Mouse (Mus musculus) brain, adult 2 months (tissue): Measurements from ENCODE around the gene Phf23.

Experiments
- DNase-seq: peaks from one replicate; pipeline ENCODE4 v3.0.0; 2011; ENCODE audit warnings: low read depth, low spot score

Gene Phf23

GRCm38 (mm10) chr11:69970775-69971174 is 24.8 kb upstream of the Phf23 start:
- no peak for DNase-seq

DNA sequence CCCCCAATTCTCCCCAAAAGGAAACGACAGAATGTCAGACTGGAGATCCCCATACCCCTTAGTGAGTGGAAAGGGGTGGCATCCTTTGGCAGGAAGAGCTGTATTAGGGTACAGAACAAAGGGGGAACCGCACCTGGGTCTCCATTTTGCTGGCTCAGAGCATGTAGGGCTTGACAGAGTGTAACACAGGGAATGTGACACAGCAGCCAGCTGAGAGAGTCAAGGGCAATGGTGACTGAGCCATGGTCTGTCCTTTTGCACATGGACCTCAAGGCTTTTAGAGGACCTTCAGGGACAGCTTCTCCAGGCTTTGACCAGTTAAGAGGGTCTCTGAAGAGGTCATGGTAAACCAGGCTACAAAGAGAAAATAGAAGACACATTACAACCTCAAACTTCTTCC is 20.7 kb upstream of the Phf23 start:
- DNase-seq: no peak

GRCm38 (mm10) chr11:69976271-69976670 is 19.3 kb upstream of the Phf23 start:
- no peak for DNase-seq

- no peak for DNase-seq
Measured at GRCm38 (mm10) chr11:69979827-69980195, 15.8 kb upstream of the Phf23 start.

DNA sequence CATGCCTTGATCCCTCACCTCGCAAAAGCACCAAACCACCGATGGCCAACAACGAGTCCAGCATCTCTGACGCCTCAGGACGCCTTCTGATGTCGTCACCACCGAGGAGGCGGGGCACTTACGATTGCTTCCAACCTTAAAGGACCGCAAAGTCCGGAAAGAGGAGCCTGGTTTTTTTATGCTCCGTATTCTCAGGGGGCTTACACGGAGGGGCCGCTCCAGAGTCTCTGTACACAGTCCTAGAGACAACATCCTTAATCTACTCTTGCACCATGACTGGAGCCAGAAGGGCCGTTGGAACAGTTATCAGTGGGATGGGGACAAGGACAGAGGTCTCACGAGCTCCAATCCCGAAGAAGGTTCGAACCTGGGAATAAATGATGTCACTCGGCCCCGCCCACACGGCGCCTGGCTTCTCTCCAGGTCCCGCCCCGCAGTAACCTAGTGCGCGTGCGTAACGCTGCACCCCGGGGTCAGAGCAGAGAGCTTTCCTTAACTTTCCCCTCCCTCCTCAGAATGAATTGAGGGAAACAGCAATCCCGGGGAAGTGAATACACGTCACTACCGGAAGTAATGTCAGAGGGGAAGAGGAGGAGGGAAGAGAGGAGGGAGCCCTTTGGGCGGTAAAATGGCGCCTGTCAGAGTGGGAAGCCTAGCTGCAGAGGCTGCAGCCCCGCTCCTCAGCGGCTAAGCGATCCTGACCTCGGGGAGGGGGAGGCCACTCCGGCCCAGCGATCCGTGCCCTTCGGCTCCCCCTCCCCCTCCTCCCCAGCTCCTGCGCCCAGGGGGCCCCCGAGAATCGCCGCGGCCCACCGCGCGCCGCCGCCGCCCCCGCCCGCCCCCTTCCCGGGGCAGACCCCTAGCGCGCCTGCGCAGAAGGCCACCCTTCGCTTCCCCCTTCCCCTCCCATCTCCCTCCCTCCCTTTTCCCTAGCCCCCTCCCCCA is 15.1 kb upstream of the Phf23 start:
- peak; percentile 99 for DNase-seq

DNA sequence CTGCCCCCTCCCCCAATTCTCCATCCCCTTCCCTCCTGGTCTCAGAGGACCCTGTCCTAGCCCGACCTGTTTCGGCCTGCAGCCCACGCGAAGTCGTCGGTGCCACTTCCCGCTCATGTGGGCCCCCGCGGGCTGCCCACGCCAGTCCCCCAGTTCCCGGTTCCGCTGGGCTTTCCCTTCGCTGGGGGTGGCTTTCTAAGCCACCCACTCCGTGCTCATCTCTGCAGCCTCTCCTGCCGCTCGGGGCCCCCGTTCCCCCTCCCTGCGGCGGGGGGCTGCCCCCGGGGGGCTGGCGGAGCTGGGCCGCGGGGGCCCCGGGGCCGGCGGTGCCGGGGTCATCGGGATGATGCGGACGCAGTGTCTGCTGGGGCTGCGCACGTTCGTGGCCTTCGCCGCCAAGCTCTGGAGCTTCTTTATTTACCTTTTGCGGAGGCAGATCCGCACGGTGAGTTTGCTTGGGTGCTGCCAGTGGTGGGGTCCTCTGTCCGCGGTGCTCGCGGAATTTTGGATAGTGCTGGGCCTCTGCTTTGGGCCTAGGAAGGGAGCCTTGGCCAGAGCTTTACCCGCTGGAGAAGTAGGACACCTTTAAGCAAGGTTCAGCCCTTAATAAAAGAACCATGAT is 14.3 kb upstream of the Phf23 start, which contains the start of gene Ctdnep1:
TSS of gene Ctdnep1 (plus strand) at position 16 of the 622 bp plus-strand sequence.
- no peak for DNase-seq

DNA sequence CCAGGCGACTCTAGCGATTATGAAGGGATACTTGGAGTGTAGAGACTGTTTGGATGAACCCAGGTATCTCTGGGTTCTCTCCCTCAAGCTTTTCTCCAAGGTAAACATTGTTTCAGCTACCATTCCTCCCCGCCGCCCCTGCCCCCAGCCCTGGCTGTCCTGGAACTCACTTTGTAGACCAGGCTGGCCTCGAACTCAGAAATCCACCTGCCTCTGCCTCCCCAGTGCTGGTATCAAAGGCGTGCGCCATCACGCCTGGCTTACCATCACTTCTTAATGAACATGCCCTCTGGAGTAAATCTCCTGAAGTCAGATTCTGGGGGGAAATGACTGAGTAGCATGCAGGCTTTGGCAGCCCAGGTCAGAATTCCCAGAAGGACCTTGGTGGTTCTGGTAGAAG is 13.4 kb upstream of the Phf23 start, which contains the start of gene Elp5:
TSS of gene Elp5 (minus strand) at position 293 of the 400 bp plus-strand sequence.
- no peak for DNase-seq

DNA sequence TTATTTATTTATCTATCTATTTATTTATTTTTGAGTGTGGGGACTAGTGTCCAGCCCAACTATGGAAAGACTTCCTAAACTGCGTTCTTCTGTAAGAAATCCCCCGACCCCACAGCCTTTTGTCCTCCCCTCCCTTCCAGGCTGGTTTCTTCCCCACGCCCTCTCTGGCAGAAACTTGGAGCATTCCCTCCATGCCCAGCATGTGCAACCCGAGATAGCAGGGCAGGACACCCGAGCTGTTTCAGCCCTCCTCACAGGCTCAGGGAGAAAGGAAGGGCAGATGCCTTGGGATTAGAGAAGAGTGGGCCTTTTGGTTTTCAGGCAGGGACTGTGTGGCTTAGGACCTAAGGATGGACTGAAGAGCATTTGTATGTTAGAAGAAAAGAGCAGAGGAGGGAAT is 12.7 kb upstream of the Phf23 start:
- DNase-seq: no peak

GRCm38 (mm10) chr11:69983377-69983776 is 12.2 kb upstream of the Phf23 start:
- DNase-seq: no peak

GRCm38 (mm10) chr11:69984431-69984830 is 11.1 kb upstream of the Phf23 start:
- no peak for DNase-seq

DNA sequence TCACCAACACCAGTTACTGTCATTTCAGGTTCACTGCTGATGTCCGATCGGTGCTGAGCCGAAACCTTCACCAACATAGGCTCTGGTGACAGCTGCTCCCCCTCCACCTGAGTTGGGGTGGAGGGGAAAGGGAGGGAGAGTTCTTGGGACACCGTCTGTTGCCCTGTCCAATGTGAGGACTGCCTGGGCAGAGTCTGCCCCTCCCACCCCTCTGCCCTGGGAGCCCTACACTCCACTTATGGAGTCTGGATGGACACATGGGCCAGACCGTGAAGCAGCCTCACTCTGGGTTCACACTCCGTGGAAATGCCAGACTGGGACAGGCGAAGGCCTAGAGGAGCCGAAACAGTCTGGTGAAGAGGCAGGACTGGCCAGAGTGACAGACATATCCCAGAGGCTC is 5.6 kb upstream of the Phf23 start:
- no peak for DNase-seq

GRCm38 (mm10) chr11:69990850-69991691 is 4.5 kb upstream of the Phf23 start, which contains the start of gene Gabarap:
TSS of gene Gabarap (plus strand) at chr11:69991143.
- peak; percentile 99 for DNase-seq

DNA sequence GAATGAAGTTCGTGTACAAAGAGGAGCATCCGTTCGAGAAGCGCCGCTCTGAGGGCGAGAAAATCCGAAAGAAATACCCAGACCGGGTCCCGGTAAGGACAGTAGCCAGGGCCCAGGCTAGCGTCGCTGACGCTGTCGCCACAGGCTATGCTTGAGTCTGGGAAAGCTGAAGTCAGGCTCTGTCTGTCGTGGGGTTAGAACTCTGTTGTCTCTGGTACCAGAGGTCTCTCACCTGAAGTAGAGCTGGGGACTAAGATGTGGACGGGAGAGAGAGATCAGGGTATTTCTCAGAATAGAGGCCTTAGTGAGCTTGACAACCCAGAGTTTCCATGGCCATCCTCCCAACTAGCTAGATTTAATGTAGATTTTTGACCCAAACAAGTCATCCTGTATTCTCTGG is 3.9 kb upstream of the Phf23 start:
- no peak for DNase-seq

DNA sequence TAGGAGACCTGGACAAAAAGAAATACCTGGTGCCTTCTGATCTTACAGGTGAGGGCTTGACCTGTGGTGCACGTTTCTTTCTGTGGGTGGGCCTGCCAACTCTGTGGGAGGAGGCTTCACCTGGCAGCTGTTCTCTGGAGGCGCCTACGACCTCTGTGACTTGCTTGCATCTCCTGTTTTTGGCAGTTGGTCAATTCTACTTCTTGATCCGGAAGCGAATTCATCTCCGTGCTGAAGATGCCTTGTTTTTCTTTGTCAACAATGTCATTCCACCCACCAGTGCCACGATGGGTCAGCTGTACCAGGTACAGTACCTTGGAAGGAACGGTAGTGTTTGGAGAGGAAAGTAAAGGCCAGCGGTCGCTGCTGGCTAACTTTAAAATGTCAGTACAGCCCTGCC is 3.2 kb upstream of the Phf23 start:
- no peak for DNase-seq

DNA sequence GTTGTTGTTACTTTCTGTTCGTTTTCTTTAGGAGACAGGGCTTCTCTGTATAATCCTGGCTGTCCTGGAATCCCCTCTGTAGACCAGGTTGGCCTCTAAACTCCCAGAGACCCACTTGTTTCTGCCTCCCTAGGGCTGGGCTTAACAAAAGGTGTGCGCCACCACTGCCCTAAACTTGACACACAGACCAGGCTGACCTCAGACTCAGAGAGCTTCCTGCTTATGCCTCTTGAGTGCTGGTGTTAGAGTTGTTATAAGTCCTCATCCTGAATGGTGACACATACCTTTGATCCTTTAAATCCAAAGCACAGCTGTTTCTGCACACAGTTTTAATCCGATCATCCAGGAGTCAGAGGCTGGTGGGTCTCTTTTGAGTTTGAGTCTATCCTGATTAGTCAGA is 2.6 kb upstream of the Phf23 start:
- no peak for DNase-seq

DNA sequence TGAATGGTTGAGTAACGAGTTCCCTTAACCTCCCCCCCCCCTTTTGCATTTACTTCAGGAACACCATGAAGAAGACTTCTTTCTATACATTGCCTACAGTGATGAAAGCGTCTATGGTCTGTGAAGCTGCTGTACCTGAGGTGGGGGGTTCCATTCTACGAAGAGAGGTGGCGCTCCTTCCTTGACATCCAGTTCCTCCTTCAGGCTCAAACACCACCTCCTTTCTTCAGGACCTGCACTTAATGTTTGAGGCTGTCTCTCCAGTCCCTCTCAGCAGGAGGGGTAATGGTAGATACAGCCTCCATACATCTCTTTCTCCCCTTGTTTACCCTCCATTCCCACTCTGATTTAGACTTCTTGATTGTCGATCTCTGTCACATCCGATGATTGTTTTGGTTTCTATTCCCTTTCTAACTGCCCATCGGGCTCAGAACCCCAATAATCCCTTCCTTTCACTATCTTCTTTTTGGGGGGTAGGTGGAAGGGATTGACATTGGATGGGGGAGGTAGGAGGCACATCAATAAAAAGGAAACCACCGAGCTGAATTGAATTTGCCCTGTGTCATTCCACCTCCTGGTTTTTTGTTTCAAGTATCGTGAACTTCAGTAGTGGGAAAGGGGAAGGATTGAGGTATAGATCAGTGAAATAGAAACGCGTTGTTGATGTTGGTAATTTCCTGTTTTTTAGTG is 1.0 kb upstream of the Phf23 start:
- no peak for DNase-seq

GRCm38 (mm10) chr11:69996161-69997061 is 834 bp downstream of the Phf23 start:
- DNase-seq: no peak

DNA sequence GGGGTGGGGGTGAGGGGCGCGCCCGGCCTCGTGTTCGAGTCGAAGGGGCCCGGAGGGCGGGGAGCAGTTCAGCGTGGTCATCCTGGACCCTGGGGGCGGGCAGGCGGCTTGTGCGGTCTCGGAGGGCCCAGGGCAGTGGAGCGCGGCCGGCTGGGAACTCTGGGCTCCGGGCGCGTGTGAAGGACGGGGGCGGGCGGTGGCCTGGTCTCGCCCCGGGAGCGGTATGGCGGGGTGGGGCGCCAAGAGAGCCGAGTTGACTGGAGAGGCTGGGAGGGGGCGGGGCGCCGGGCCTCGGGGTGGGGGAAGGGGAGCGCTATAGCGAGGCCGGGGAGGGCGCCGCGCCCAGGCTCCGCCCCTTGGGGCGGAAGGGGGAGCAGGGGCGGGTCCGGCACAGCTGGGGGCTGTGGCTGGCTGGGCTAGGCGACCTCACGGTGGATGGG is 1.5 kb downstream of the Phf23 start:
- DNase-seq: peak; percentile 79

DNA sequence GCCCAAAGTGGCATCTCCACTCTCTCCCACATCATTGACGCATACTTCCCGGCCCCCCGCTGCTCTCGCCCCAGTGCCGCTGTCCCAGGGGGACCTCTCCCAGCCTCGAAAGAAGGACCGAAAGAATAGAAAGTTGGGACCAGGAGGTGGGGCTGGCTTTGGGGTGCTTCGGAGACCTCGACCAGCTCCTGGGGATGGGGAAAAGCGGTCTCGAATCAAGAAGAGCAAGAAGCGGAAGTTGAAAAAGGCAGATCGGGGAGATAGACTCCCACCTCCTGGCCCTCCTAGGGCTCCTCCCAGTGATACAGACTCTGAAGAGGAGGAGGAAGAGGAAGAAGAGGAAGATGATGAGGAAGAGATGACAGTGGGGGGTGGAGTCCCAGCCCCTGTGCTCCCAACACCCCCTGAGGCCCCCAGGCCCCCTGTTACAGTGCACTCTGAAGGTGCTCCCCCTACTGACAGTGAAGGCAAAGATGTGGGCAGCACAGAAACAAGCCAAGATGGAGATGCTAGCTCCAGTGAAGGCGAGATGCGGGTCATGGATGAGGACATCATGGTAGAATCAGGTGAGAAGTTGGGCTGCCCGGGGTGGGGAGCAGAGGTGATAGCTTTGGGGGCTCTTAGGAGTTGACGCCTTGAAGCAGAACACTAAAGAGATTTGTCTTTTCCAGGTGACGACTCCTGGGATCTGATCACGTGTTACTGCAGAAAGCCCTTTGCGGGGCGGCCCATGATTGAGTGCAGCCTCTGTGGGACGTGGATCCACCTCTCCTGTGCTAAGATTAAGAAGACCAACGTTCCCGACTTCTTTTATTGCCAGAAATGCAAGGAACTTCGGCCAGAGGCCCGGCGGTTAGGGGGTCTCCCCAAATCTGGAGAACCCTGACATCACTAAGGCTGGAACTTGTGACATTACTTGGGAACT is 3.3 kb downstream of the Phf23 start:
- no peak for DNase-seq
